Mouse (Mus musculus): Measurements from ENCODE around the gene H2-K1.

DNA sequence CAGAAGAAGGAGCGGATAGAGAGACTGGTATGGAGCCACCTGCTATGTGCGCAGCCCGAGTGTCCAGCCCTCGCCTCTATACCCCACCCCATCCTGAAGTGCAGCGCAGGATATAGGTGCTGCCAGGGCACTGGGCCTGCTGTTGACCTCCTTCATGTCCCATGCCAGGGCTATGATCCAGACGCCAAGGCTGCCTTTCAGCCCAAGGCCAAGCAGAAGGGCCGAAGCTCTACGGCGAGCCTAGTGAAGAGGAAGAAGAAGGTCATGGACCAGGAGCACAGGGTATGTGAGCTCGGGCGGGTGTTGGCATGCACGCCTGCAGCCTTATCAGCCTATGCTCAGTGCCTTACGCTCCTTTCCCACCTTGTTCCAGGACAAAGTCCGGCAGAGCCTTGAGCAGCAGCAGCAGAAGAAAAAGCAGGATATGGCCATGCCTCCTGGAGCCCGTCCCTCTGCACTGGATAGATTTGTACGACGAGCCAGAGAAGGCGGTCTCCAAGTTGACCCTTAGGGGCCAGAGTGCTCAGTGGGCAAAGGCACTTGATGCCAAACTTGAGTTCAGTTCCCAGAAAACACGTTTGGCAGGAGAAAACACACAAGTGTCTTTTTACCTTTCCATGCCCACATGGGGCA is 51.1 kb downstream of the H2-K1 start:
- TF ChIP-seq GATA2 (IDR thresholded peaks at IDR 0.05; ENCODE audit: borderline replicate concordance, low read depth, low read length) (no peak), CTCF (IDR thresholded peaks at IDR 0.05; ENCODE audit: low read depth, low read length) (no peak), POLR2AphosphoS5 (IDR thresholded peaks at IDR 0.05; ENCODE audit: insufficient replicate concordance, low read depth, low read length) (no peak)

Measured in G1E (cell line).